Mouse (Mus musculus): Measurements from ENCODE around the gene Prim2.

DNA sequence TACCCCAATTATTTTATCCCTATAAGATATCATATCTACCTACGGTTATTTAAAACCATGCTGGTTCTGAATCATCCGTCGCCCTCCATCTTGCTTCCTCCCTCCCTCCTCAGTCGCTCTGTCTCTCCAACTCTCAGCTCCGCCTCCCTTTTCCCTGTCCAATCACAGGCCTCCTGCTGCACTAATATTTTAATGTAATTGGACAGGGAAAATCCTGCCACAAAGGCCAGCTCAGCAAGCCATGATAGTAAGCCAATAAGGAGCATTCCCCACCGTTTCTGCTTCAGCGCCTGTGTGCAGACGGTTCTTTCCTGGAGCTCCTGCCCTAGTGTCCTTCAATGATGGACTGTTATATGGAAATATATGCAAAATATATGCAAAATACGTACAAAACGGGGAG is 47.8 kb downstream of the Prim2 start:
- TF ChIP-seq POLR2A (IDR thresholded peaks at IDR 0.05; ENCODE audit: extremely low read depth, insufficient read depth, low read length) (no peak), CTCF (IDR thresholded peaks at IDR 0.05; ENCODE audit: extremely low read depth, insufficient read depth, low read length) (no peak)
